Mouse (Mus musculus) cerebellum, postnatal 4 days (tissue): ENCODE measurements around the gene Kif20b.
A peak's percentile ranks its signal among the peaks of the same experiment; 100 is the strongest.

Source experiments
- DNase-seq, 2 experiments: peaks; one replicate each; pipeline ENCODE4 v3.0.0; 2022; ENCODE audit warnings: low spot score in 2 of 2, mixed read lengths in 1 of 2

The Kif20b gene

DNA sequence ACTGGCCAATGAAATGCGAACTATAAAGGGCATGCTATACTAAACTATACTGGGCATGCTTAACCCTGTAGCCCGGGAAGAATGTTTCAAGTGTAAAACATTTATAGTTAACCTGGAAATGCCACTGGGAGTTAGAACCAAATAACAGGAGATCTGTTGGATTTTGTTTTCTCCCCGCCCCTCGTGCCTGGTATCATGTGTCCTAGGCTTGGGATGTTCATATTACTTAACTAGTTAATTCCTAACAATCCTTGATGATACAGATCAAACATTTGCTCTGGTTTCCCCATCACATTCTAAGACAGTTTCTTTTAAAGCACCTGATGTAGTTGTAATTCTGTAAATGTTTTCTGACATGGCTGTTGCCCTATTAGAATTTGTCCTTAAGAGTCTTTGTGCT is 2.1 kb upstream of the Kif20b start:
- no peak for DNase-seq

DNA sequence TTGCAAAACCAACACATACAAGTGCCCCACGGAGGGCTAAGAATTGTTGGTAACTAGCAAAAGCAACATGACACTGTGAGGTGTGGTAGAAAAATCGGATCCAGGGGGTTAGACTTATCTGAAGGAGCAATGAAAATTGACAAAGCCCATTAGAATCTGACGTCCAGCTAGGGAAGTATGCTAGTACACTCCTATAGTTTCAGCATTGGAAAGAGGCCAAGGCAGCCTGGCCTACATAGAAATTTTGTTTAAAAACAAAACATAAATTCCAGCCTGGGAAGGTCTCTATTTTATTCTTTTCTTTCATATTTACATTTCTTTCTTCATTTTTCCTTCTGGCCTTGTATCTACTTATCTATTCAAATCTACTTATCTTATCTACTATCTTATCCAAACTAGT is 1.6 kb upstream of the Kif20b start:
- no peak for DNase-seq

DNA sequence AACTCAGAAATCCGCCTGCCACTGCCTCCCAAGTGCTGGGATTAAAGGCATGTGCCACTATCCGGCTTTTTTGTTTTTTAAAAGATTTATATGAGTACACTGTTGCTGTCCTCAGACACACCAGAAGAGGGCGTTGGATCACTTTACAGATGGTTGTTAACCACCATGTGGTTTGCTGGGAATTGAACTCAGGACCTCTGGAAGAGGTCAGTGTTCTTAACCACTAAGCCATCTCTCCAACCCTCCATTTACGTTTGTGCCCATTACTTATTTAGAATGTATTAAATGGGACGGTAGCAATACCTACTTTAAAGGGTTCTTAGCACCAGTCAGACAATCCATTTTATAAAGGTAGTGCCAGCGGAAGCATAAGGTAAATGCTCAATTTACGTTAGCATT is 909 bp upstream of the Kif20b start:
- DNase-seq: no peak

DNA sequence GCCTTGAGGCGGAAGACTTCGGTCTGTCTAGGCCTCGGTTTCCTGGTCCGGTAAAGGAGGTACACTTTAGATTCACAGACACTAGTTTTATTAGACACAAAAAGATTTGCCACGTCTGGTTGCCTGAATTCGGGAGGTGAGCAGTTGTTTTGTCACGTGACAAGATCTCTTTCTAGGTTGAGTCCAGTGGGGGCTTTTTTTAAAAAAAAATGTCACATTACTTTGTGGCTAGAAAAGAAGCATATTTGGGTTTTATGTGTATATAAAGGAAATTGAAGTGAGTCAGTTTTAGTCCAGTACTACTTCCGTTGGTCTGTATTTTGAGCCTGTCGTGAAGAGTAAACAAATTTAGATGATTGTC is 422 bp downstream of the Kif20b start:
- DNase-seq: no peak

DNA sequence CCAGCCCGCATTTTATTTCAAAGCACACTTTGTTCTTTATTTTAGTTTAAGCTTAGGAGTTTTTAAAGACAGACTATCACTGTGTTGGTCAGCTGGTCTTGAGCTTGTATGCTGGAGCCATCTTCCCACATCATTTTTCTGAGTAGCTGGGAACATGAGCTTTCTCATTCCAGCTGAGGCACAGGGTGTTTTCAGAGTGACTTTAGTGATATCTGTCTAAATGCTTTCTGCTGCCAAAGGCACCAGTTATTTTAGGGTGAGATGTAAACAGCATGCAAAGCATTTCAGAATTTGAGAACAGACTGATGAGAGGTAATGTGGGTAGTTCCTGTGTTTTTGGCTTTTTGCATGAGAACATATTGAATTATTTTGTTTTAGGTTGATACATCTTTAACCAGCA is 25.0 kb downstream of the Kif20b start:
- no peak for DNase-seq

DNA sequence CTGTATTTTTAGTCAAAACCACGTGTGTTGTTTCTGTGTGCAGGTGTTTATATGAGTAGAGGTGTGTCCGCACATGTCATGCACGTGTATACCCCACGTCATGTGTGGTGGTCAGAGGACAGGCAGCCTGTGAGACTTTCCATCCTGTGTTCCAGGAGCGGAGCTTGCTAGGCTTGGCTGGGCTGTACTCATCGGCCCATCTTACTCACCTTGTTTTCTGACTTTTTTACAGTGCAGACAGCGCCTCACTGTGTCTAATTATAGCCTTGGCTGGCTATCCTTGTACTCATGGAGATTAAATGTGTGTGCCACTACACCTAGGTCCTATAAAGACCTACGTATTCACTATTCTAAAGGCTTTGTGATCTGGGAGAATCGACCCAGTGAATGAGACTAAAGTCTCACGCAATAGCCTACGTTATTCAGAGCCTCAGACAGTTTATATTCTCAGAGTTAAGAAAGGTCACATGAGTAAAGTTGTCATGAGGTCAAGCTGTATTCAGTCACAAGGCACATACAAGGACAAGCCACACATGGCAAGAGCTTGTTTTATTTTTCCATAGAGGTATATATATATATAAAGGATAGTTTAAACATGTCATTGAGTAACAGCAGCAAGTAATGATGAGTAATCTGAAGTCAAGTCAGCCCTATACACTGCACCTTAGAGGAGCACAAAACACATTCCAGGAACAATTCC is 31.8 kb downstream of the Kif20b start:
- no peak for DNase-seq

DNA sequence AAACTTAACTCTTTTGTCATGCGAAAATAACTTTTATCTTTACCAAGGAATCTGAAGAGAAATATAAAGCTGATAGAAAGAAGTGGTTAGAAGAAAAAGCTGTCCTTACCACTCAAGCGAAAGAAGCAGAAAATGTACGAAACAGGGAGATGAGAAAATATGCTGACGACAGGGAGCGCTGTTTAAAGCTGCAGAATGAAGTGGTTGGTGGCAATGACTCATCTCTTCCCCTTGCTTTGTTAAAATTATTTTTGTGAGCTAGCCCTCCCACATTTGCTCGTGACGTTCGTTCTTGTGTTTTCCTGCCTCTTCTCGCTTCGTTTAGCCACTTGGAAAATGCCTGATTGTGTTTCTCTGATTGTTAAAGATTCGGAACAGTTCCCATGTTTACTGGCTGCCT is 37.2 kb downstream of the Kif20b start:
- no peak for DNase-seq

DNA sequence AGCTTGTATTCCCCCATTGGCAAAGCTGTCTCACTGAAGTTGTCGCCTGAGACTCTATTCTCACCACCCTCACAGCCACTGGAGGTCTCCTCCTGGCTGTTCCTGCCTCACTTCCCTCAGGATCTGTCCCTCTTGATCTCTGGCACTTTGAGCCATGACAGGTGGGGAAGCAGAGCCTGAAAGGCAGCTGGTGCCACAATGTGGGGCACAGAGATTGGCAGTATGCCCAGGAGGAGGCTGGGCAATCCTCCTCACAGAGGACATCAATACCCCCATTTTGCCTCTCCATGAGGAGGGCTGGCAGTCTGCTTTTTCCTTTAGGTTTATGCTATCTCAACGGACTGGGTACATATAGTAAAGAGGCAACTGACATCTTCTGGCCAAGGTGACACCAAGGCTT is 62.6 kb downstream of the Kif20b start:
- peak in 1 of 2 experiments; percentile 52 for DNase-seq

DNA sequence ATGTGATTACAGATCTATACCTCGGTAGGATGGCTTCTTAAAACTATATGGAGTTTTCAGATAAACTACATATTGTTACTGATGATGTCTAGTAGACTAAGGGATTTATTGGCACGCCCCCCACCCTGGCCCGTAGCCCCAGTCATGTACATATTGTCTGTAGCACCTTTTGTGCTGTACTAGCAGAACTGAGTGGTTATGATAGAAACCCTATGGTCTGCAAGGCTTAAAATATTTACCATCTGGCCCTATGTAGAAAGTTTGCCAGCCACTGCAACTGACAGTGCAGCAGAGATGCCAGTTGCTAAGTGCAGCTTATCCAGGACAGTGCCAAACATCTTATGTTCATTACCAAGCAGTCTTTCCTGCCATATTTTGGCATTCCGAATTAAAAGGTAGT is 68.3 kb downstream of the Kif20b start:
- DNase-seq: no peak

DNA sequence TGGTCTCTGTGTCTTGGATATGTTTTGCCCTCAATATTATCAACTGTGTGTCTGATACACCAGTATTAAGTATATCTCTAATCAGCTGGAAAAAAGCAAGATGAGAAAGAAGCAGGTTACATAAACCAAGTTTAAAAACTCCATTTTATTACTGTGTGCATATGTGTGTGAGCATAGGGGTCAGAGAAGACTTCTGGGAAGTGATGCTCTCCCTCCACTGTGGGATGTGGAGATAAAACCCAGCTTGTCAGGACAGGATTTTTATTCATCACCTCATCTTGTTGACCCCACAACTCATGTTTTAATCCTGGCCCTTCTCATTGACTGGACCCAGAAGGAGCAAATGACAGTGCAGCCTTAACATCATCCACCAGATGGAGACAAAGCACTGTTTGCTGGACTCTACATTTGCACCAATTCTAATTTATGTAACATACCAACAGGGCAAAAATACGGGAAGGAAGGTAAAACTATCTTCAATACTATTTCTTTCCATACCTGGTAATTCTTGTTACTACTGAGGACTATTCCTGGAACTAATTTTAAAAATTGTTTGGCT is 70.9 kb downstream of the Kif20b start:
- peak; percentile 35 to 65 for DNase-seq

DNA sequence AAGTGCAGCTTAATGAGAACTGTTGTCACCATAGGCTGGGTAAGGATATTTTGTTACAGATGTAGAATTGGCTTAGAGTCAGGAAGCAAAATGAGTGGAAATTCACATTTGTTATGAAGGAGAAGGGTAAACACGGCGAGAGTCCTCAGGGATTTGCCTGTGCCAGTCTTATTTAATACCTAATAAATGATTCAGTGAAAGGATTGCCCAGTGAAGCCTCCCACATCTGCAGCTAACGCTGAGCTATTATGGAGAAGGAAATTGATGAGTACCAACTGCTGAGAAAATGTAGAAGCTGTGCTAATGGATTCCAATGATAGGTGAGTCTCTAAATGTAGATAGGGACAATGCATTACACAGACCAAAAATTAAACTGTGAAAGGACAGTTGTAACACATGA is 92.9 kb downstream of the Kif20b start:
- DNase-seq: no peak

DNA sequence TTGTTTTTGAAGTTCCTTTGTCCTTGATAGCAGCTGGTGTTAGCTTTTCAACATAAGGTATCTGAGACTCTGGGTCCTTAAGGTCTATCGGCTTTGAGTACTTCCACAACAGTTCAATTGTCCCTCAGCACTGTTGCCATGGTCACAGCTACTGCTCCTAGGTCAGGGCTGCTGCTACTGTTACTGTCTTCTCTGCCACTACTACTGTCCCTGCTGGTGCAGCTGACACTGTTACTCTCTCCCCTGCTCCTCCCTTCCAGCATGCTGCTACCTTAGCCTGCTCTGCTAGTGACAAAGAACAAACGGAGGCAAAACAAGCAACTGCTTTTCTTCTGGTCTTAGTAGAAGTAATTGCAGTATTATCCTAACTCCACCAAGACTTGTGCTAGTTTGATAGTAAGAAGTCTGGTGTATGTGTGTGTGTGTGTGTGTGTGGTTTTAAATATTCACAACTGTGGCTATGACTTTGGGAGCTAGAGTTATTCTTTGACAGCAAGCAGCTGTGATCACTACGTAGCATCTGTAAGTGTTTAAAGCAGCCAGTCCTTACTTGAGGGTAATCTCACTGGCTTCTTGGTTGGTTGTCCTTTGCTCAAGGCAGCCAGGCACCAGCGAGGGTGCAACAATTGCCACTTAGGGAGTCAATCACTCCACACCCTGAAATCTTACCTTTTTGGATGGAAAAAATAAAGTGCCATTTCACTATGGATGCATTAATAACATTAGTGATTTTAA is 95.5 kb downstream of the Kif20b start:
- DNase-seq: no peak

DNA sequence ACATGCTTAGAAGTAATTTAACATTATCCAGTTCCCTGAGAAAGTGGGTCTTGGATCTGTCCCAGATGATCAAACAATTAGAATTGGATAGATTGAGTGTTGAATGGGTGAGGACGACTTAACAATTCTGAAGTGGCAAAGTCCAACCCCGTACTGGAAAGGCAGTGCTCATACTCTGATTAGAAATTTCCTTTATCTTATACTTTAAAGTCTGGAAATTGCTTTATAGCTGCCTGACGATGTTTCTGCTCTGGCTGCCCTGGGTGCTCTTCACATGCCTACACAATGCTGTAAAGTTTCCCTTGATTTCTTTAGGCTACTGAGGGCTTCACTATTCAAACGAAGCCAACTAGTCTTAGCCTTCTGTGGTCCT is 96.0 kb downstream of the Kif20b start:
- DNase-seq: no peak
